Mouse (Mus musculus): ENCODE data around the gene Fam189a2. TPM values are rescaled to one million over a fixed set of nuclear protein-coding genes. Genes with fewer than 3 reads are reported as not detected.

The Fam189a2 gene
- total RNA-seq, 2 experiments from 2014 or later: 9.8 to 14.1 TPM

GRCm38 (mm10) chr19:23941422-23941949 is 89.3 kb downstream of the Fam189a2 start:
- no peak for DNase-seq

- DNase-seq: no peak
Measured at GRCm38 (mm10) chr19:23930826-23931225, 100.0 kb downstream of the Fam189a2 start.

- DNase-seq: no peak
Measured at GRCm38 (mm10) chr19:23925541-23925940, 105.3 kb downstream of the Fam189a2 start.

GRCm38 (mm10) chr19:23924791-23925190 is 106.0 kb downstream of the Fam189a2 start:
- DNase-seq: no peak

- DNase-seq: no peak
Measured at GRCm38 (mm10) chr19:23924057-23924456, 106.8 kb downstream of the Fam189a2 start.

Other genes with a start within 250 kb of the Fam189a2 start
- gene Tjp2, start 194.0 kb upstream of the Fam189a2 start, total RNA-seq (2021): 10 to 100 TPM; 11.9 to 14.9 TPM
- 10 to 100 TPM; 18.0 to 22.1 TPM for gene Fxn, start 249.6 kb upstream of the Fam189a2 start, total RNA-seq (2021)